Mouse (Mus musculus) ZHBTc4 (cell line): ENCODE data around the gene Ehhadh.

ENCODE experiments used
- DNase-seq: peaks from one replicate; pipeline ENCODE4 v3.0.0-alpha.2; 2011; ENCODE audit warnings: low read depth, low spot score

Gene Ehhadh

DNA sequence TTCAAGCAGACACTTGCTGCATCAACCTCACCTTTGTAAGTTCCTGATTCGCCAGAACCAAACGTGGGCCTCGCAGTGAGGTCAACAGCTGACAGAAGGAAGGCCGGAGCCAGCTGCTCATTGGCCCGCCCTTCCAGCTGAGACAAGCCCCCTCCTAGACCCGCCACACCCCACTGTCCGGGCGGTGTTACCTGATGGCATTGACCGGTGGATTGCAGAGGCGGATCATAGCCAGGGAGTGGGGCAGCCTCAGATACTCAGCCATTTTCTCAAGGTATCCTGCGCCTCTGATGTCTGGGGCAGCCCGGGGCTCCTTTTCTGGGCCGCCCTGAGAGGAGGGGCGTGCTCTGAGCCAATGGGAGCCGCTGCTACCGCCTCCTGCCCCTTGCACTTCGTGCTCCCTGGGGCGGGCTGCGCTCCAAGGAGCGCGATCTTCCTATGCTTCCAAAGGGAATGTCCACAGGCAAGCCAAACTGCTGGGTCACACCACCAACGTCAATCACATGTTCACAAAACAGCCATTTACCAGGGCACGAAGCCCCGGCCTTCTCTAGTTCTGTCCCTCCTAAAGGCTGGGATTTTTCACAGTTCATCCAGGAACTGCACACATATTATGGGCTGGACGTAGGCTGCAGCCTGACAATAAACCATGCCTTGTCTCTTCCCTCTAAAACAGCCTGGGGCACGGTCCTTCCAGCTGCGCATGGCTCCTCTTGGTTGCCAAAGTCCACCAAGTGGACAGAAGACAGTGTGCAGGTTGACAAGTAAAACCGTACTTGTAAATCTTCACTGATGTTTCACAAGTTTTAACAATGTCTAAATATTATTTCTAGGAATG is at the start of gene Ehhadh:
Gene Ehhadh (minus strand): TSS at position 292 of the 838 bp plus-strand sequence.
- peak; percentile 87 for DNase-seq

DNA sequence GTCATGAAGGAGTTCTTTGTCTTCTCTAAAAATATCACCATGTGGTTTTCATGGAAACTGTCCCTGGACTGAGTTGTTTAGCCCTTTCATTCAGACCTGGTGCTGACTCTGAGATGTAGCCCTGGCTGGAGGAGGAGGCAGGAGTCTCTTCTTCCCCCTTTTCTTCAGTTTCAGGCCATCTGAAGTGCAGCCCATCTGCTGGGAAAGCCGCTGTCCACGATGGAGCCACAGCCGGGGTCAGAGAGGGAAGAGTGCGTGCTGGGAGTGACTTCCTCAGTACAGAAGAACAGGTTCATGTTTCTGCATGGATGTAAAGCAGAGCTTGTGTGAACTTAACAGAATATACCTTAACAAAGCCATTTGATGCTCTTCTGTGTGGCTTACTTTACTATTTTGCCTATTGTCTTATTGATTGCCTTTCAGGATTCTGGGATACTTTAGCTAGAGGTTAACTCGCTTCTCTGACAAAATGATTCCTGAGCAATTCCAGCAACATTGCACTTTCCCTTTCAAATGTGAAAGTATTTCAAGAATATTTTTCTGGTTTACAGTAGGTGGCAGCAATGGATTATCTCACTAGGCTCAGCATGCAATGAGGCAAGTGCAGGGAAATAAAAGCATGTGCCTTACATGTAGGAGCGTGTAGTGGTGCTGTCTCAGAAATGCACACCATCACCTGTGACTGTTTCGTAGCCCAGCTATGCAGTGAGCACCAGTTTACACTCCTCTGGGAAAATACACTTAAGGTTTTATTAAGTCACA is 48.9 kb upstream of the Ehhadh start:
- no peak for DNase-seq

DNA sequence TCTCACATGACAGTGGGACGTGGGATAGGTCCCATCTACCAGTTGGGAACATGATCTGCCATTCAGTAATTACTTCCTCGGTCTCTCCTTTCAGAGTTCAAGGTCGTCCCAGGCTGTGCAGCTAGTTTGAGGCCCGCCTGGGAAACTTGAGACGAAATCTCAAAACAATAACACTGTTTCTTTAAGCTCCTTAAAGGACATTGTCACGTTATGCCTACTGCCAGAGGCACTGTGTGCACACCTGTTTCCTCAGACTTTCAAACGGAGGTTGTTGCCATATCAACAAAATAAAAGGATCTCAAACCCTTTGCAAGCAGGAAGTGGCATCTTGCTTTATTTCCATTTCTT is 48.0 kb upstream of the Ehhadh start:
- DNase-seq = peak; percentile 55

DNA sequence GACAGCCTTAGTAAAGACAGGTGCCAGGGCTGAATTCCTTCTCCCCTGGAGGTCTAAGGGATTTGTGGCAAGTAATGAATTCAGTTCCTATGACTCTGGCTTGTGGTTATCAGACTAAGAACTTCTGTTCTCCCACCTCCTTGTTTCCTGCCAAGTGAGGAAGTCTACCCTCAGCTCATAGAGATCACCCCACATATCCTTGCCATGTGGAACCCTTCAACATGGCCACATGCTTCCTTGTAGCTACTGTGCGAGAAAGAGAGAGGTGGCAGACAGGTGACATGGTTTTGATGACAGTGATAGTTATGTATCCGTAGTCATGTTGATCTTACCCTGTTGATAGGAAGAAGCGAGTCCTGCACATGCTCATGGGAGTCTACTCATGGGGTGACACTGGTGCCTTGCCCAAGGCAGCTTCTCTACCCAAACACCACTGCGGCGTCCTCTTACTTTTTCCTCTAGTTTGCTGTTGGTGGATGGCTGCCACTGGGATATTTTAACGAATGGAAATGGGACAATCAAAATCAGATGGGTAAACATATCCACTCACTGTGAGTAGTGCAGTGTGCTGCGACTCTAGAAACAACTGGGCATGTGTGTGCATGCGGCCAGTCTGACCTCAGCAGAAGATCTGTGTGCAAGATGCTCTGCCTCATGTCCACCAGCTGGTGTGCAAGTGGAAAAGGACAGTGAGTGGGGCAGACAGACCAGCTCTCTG is 47.4 kb upstream of the Ehhadh start:
- no peak for DNase-seq

DNA sequence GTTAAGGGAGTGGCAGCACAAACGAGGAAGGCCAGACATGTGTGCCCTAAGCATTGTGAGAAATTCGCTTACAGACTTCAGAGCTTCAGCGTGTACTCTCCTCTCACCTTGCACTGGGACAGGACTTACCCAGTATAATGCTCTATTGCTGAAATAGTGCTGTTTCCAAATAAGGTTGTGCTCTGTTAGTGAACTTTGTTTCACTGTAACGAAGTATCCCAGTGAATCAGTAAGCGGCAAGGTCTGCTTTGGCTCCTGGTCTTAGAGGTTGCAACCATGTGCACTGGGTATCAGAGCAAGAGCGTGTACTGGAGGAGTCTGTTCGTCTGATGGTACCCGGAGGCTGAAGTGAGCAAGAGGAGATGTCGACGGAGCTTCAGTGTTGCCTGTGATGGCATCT is 46.4 kb upstream of the Ehhadh start:
- DNase-seq = no peak

DNA sequence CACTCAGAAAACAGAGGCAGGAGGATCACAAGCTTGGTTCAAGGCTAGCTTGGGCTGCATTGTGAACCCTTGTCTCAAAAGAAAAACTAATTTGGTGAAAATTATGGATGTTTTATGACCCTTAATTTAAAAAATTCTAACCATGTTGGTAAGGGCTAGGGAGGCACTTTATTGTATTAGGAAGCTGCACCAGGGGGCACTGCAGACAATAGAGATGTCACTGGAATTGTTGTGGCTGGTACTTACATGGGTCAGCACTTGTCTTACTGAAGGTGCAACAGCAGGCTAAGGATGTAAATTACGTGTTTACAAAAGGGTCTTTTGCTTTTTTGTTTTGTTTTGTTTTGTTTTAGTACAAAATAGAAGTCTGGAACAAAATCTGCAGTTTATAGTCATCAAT is 45.9 kb upstream of the Ehhadh start:
- no peak for DNase-seq

DNA sequence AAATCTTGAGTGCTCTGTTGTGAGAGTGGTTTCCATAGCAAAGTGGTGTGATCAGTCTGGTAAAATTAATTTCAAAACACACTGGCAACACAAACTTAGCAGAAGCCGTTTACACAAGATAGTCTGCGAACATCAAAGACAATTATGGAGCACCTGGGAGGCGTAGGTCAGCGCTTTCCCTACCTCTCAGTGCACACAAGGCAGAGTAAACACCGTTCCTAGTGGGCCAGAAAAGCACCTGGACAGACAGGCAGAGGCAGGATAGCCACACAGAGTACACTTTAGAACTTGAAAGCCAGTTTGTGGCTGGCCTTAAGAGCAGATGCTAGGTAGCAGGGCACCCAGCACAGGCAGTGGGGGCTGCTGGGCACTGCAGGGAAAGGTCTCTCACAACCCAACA is 44.2 kb upstream of the Ehhadh start:
- DNase-seq = no peak

DNA sequence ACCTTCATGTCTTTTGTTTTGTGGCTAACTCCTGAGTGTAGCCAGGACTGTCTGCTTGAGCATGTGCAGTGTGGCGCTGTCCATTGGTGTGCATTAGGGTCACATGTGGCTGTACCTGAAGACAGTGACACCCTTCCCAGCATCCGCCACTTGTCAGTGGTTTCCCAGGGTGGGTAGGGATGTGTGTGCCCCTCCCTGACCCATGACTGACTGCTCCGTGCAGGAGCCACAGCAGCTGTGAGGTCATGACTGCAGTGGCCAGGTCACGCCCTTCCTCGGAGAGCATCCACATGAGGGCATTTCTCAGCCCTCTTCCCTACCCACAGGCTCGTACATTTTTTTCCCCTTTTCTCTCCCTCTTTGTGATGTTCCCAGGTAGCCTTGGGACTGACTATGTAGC is 43.2 kb upstream of the Ehhadh start:
- no peak for DNase-seq

DNA sequence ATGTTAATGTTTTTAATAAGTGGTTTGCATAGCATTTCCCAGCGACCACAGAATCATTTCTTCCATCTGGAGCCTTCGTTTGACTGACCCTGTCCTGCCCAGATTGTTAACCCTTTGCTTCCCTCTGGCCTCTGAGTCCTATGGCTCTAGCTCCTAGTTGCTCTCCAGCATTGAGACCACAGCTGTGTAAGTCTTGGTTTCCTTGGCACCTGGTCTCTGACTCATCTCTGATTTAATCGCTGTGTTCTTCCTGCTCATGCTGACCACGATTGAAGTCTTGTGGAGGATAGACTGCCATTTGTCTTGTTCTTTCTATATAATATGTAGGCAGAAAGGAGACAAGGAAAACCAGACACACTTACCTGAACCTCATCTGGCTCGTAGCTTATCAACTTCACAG is 42.1 kb upstream of the Ehhadh start:
- DNase-seq = no peak

DNA sequence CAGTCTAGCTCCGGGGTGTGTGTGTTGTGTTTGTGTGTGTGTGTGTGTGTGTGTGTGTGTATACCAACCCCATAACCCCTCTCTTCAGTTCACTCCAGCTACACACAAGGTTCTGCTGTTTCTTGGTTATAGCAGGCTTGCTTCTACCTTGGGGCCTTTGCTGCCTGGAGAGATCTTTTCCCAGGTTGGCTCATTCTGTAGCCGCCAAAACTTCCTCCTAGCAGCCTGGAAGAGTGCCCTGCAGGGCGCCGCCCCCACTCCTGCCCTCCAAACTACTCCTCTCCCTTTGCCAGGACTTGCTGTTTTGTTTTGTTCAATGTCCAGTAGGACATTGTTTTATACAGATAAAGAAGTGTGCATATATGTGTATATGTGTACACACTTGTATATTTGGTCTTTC is 40.0 kb upstream of the Ehhadh start:
- no peak for DNase-seq

DNA sequence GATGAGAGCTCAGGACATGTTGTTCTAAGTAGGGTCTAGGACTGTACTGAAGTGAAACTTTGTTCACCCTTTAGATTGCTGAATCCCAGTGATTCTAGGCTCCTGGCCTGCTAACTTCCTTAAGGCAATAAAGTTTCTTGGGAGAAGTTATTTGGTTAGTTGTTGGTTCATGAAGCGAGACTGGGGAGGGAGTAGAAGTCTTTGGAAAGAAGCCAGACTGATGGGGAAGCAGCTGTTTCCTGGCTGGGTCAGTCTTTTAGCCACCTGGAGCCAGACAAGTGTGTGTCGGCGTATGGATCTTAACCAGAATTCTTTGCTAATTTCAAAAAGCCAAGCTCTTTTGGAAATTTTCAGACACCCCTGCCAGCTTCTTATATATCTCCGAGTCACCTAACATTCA is 39.5 kb upstream of the Ehhadh start:
- DNase-seq = no peak

DNA sequence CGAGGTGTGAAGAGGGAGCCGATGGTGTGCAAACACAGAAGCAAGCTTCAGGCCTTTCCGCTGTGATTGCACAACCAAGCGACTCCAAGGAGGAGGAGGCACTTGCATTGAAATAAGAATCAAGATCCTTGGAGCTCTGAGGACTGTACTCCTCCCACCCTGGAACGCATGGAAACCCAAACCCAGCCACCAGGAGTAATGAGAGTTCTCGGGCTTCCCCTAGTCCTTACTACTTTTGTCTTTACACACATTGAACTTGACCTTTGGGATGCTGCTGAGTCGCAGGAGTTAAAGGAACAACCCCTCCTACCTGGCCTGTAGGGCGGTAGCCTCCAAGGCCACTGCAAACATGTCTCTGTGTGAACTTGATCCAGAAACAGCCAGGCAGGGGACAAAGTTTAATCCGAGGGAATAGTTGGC is 38.0 kb upstream of the Ehhadh start:
- DNase-seq = peak; percentile 82

DNA sequence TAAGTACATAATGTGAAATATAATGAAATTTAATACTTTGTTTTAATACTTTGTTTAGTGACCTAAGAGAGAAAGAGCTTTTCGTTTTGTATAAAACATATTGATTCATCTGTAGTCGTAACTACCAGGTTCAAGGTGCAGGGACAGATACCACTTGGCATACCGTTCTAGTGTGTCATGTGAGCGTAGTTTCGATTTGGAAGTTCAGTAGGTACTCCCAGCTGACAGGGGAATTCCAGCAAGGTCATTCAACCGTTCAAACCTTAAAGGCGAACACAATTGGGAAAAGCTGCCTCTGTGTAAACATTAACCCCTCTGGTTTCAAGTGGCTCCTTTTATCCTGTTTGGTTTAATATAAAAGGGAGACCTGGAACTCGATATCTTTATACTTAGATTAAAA is 31.0 kb upstream of the Ehhadh start:
- no peak for DNase-seq

DNA sequence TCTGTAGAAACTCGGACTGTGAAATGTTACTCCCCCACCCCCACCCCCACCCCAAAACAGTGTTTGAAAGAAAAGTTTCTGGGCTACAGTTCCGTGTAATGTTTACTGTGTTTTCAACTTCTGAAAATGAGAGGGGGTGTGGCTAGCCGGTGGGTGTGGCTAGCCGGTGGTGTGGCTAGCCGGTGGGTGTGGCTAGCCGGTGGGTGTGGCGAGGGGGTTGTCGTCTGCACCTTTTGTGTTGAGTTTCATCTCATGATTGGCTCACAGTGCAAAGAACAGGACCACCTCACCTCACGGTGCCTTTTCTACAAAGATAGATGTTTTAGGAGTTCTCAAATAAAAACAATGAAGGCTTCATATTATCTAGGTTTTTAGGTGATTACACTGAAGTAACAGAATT is 30.5 kb upstream of the Ehhadh start:
- peak; percentile 81 for DNase-seq

DNA sequence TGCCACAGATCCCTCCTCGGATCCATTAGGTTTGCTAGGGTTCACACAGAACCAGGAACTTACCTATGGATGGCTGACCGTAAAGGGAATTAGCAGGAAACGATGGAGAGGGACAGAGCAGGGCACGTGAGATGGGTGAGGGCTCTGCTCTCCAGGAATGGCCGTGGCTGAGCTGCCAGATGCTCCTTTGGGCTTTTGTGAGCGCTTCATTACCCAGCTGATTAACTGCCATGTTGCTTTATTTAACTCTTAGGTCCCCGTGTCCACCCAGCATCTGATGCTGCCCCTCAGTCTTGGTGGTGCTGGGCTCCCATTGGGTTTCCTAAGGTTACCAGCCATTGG is 28.0 kb upstream of the Ehhadh start:
- no peak for DNase-seq

DNA sequence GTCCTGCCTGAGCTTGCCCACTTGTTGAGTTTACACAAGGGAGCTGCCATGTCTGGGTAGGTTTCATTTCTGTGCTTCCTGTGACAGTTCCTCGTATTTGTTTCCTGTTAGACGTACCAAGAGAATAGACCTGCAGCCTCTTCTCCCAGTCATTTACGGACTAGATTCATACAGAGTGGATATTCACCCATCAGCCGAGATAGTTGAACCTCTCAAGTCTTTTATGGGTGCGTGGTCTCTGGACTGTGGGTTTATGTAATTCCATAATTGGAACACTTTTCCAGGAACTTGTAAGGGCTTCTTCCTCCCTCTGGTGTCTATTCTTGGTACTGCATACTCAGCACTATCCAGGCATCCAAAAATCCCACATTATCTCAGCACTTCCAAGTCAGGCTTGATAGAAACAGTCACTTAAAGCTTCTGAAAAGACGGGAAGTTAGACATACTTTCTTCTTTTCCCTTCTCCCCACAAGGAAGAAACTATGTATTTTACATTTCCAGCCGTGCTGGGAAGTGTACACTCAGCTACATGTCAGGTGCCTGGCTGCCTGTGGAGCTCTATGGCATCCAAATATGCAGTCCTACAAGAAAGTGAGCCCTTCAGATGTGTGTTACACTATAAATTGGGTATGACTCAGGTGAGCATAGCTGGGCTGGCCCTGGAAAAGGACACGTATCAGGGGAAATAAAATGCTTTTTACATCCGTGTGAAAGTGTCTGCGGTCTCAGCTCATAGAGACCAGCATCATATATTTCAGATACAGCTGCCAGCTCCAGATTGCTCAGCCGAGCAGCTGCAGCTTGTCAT is 27.5 kb upstream of the Ehhadh start:
- DNase-seq = peak; percentile 60

DNA sequence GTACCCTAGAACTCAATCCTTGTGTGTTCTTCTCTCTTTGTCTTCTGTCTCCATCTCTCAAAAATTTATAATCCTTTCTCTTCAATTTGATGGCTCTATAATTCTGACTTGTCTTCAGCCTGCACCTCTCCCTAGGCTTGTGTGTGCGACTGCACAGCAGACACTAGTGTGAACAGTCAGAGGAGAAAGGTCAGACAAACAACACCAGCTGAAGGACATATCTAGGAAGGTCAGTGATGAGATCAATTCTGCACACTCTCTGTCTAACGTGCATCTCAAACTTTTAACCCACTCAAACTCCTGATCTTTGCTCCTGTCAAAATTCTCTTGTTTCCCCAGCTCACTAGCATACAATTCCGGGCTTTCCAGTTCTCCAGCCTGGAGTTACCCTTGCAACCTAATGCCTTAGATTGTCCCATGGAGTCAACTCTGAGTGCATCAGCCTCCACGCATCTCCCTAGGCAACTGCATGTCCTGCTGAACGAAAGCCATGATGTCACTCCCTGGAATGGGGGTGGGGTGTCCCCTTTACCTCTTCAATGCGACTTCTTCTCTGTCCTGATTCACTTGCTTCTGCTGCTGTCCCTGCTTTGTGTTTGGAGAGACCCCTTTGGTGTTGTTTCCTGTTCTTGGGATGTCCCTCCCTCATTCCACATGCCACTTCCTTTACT is 25.7 kb upstream of the Ehhadh start:
- DNase-seq = no peak

DNA sequence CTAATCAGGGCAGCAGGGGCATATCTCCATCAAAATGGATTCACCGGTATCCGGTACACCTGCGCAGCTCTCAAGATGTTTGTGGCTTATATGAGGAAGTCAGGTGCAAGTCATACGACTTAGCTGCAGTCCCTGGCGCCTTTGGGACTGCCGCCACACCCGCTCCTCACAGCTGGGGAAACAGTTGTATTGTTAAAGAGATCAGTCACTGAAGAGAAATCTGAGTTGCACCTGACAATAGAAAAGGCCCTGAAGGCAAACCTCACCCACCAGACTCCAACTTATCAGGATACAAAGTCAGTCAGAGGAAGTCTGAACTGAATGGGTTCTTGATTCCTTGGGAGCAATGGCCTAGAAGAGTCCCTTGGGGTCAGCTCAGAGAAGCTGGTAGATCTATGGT is 20.2 kb upstream of the Ehhadh start:
- DNase-seq = peak; percentile 95

DNA sequence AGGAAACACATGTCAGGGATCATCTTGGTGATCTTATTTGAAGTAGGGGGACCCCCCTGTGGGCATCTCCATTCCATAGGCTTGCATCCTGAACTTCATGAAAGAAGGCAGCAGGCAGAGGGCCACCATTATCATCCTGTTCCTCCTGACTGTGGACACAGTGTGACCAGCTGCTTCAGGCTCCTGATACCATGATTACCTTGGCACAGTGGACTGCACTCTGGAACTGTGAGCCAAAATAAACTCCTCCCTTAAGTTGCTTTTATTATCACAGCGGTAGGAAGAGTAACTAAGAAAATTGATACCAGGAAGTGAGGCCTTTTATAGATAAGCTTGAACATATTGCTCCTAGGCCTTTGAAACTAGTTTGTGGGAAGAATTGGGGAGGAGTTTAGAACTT is 19.3 kb upstream of the Ehhadh start:
- no peak for DNase-seq

DNA sequence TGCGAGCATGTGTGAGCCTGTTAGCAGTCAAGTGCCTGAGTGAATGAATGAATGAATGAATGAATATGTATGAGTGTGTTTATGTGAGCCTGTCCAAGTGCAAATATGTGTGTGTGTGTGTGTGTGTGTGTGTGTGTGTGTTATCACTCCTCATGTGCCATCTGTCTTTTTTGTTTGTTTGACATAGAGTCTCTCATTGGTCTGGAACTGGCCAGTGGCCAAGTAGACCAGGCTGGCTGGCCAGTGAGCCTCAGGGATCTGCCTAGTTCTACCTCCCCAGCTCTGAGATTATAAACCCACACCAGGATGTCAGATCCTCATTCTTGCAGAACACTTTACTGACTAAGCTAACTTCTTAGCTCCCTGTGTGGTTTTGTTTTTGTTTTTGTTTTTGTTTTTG is 16.7 kb upstream of the Ehhadh start:
- DNase-seq = no peak

DNA sequence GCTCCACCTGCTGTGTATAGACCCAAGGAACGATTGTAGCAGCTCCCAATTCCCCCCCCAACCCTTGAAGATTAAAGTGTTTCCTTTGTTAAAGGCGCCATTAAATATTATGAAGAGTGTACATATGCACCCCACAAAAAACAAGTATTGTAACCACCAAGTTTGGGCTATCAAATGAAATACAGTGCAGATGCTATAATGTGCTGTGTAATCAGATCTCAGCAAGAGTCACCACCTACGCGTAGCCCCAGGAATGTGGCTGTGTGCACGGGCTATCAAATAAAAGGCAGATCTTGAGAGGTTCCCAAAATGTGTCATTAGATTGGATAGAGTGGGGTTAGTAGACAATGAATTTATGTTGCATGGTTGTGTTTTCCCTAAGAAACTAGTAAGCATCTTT is 7.5 kb upstream of the Ehhadh start:
- DNase-seq = no peak
